Mouse (Mus musculus): ENCODE measurements around the gene Sept11.

Gene Sept11

DNA sequence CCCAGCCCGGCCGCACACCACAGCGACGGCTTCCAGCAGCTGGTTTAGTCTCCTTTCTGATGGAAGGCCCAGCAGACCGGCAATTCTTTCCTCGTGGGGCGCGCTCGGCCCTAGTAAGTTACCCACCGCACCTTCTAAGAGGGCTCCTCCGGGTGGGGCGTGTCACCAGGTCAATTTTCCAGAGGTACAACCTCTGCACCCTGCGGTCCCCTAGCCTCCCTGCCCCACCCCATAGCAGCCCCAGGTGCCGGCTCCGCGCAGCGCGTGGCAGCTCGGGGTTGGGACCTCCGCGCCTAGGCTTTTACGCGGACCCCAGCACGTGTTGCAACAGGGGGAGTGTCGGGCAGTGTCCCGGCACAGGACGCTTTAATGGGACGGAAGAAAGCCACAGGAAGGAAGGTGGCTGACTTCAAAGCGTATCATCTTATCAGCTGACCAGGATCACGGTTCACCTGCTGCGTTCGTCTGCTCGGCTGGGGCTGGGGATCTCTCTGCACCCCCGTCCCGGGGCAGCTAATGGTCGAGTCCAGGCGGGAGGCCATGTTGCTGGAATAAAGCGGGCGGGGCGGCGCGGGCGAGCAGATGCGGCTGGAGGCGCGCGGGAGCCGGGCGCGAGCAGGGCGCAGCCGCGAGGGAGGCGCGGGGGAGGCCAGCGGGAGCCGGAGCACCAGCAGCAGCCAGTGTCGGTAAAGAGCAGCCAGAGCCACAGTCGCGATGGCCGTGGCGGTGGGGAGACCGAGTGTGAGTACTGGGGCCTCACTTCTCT, at the start of gene Sept11:
TSS of gene Sept11 (plus strand) at position 581 of the 766 bp plus-strand sequence.
- peak; percentile 96 for DNase-seq

DNA sequence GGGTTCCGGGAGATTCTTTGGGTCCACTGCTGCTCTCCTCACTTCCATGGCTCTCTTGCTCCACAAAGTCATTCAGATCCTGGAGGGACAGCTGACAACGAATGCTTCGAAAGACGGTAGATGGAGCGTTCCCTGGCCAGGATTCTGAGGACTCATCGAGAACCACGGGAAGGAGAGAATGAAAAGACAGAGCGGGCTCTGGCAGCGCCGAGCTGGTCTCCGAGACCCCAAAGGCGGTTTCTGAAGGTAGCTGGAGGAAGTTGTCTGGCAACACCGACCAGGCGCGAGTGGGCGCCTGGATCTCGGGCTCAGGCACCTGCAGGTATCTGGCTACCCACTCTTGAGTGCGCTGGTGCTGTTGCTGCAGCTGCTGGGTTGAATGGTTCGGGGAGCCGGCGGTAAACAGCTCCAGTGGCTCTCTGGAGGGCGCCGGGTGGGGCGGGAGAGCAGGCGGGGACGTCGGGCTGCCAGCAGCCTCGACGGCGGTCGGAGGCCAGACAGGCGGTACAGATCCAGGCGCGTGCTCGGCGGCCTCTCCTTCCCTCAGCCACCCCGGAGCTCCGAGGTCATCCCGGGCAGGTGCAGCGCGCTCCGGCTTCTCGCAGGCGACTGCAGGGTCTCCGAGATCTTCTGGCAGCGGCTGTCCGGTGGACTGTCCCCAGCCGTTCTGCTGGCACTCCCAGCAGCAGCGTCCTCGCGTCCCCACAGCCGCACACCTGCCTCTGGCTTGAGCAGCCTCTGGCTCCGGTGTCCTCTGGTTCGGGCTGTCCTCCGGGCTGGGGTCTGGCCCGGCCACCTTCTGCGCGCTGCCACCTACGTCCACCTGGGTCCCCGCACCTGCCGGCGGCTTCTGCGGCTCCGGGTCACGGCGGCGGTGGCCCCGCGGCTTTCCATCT, 49.3 kb upstream of the Sept11 start:
- peak; percentile 56 for DNase-seq

DNA sequence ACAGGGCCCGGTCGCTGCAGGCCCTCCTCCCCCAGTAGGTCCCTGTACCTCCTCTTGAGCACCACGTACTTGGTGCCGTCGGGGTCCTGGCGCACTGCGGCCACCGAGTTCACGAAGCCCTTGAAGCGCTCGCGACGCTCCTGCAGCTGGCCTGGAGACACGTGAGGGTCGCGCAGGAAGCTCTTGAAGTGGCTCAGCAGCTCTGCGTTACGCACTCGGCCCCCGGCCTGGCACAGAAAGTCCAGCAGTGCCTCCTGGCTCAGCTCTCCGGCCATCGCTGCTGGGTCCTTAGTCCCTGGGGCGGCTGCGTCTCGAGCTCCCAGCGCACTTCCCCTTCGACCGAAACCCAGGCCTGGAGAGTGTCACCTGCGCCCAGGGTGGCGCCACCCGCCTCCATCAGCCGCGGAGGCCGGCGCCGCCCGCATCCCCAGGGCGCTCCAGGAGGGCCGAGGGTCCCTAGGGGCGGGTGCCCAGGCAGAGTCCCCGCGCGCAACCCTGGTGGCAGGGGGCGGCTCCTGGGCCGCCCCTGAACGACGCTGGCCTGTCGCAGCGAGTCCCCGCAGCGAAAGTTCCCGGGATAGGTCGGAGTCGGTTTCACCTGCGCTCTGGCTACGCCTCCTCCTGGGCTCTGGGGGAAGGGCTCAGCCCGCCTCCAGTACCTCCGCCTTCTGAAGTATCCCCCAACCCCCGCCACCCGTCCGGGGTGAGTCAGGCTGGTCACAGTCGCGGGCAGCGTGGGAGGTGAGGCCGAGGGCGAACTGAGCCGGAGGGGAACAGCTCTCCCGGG, 48.5 kb upstream of the Sept11 start, which contains the start of gene Sowahb:
TSS of gene Sowahb (minus strand) at position 439 of the 787 bp plus-strand sequence.
- peak; percentile 86 for DNase-seq

DNA sequence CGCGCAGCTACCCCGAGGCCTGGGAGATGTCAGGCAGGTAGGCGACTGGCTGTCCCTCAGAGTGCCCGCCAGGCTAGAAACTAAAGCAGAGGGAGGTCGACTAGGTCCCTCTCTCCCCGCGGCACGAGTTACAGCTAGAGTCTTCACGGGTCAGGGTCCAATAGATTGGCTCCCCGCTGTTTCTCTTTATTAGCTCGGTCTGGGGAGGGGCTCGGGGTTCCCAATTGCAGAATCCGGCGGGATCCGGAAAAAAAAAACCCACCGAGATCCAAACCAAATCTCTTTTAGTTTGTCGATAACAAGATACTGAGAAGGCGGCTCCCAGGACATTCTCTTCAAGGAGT, 47.9 kb upstream of the Sept11 start:
- DNase-seq, result no peak

DNA sequence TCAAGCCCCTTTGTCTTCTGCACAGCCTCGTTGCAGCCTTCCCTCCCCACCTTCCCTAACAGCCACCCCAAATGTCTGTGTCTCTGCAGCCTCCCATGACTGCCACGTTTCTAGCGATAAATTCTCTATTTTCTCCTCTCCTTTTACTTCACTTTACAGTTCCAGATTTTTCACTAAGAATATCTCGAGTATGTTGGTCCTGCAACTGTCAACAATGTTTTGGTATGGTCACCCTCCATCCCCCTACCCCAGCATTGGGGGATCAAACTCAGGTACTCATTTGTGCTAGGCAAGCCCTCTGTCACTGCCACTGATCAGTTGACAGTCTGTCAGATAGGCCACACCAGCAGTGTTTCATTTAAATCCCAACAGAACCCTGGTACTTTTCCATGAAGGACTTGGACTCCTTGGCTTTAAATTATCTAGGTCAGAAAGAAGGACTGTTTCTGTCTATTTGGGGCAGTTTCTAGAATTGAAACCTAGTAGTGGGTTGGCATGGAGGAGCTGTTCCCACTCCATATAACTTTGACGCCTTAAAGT, 46.9 kb upstream of the Sept11 start:
- DNase-seq, result no peak

DNA sequence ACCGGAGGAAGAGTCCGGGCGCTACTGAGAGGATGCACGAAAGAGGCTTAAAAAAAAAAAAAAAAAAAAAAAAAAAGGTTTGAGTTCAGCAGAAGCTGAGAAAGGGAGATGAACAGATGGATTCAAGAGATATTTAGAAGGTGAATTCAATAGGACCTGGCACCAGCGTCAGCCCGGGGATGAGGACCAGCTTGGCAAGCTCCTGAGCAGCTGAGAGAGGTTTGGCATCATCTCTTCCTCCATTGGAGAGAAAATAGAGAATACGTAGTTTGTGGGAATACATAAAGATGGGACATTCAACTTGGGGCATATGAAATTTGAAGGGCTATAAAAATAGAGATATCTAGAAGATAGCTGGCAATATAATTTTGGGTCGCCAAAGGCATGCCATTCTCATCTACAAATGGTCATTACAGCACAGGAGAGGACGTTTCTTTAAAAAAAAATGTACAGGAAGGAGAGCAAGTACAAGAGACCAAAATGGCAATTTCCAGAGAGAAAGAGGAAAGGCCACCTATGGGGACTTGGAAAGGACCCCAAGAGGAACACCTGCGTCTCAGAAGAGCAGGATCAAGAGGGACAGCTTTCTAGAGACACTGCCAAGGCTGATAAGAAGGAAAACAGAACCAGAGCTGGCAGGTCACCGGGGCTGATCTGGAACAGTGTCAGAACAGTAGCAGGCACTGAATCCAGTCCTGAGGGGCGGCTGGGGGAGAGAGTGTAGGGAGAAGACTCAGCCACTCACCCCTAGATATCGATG, 44.6 kb upstream of the Sept11 start:
- no peak for DNase-seq

DNA sequence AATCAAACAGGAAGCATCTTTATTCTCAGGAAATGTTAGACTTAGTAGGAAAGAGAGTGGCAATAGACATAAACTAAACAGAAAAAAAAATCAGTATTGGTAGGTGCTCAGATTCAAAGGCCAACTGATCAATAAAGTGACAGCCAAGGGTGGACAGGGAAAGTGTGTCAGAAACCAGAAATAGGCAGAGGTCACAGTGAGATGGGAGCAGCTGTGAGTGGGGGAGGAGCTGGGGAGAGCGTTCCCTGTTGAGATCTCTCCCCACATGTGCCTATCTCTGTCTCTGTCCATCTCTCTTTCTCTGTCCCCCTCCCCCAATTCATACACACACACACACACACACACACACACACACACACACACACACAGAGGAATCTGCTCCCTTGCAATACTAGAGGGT, 43.3 kb upstream of the Sept11 start:
- no peak for DNase-seq

DNA sequence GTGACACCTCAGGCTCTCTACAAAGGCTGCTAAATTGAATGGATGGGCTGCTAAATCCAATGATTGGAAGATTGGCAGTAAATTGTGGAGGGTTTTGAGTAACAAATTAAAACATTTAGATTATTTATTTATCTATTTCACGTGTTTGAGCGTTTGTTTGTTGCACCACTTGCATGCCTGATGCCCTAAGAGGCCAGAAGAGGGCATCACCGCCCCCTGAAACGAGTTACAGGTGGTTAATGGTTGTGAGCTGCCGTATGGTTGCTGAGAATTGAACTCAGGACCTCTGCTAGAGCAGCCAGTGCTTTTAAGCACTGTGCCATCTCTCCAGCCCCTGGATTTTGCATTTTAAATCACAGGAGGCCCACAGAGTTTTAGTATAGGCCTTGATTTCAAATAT, 42.2 kb upstream of the Sept11 start:
- DNase-seq, result no peak

DNA sequence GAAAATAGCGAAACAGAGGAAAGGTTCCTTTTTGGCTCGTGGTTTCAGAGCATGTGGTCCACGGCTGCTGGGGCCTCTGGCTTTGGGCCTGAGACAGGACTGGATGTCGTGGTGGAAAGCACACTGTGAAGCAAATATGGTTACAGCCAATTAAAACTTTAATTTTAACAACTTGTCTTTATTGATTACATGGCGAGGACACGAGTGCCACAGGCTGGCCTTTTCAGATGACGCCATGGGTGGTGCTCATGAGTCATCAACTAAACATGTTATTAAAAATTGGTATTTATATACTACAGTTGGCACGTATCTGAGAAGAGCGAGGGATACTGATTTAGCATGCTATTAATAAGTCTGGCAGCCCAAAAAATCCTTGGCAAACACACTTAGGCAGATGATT, 41.3 kb upstream of the Sept11 start:
- no peak for DNase-seq

DNA sequence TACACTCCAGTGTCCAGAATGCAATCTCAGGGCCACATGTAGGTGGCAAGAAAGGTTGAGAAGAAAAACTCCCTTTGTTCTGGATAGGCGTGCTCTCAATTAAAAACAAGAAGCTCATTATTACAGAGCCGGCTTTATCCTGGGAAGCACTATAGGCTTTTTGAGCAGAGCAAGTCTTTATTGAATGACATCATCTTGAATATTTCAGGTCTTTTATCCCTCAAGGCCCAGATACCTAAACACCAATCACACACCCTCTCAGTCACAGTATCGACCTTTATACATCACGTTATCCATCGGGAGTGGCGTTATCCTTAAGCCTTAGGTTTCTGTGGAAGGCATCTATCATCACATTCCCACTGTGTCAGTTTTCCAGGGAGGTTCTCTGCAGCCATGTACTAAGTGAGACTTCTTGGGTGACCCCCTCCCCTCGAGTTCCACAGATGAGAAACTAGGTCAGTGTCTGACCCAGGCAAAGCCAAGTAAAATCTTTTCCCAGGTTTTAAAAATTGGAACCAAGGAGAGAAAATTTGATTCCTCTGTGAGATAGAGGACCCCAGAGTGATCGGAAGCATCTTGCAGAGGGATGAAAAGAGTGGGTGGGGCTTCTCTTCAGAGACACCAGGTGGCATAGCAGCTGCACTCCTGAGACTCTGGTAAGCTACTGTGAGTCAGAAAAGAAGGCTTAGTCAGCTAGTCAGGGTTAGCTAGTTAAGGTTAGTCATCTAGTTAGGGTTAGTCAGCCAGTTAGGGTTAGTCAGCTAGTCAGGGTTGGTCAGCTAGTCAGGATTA, 39.4 kb upstream of the Sept11 start:
- no peak for DNase-seq

DNA sequence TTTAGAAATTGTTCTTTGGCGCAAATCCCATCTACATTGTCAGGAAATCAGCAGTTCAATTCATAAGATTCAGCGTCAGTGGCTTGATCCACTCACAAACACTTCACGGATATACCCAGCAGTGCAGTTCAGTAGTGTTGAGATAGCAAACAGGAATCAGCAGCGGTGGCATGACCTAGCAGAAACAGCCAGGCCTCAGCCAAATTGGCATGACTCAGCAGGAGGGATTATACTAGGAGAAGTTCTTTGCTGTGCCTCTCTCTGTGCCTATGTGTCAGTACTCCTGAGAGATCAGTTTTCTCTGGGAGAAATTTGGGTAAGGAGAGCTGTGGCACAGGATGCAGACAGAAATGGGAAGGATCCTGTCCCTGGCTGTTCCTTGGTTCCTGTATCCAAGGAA, 32.4 kb upstream of the Sept11 start:
- no peak for DNase-seq

DNA sequence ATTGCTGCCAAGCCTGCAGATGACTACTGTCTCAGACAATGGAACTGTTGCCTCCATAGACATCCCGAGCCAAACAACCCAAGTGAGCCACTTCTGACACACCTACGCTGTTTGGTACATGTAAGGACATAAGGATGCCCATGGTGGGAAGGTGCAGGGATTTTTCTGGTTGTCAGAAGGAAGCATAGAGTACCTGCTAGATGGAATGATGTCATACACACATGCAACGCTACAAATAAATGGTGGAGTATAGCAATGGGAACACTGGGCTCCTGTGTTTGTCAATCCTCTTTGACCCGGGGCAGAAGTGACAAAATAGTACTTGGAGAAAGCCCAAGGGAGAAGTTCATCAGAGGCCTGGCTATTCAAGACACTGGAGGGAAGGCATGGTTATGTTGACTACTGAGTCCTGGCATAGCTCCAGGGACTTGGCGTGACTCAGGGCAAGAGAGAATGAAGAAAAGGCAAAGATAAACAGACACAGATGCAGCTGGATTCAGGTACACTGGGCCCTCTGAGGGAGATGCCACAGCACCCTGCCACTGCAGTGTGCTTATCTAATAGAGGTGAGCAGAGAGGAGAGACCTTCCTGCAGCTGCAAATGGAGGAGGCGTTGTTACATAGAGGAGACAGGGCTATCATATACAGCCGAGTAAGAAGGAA, 15.4 kb upstream of the Sept11 start:
- no peak for DNase-seq

DNA sequence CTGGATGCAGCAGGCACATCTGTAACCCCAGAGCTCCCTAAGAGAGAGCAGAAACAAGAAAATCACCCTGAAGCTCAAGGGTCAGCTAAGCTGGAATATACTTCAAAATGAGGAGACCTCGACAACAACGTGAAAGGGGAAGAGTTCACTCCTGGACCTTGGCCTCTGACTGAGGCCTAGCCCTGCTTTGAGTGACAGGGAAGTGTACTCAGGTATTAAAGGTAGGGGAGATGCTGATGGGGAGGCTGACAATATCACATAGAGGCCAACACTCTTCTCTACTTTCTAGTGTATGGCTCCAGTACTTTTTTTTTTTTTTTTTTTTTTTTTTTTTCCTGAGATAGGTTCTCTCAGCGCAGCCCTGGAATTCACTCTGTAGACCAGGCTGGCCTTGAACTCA, 13.6 kb upstream of the Sept11 start:
- DNase-seq, result no peak

DNA sequence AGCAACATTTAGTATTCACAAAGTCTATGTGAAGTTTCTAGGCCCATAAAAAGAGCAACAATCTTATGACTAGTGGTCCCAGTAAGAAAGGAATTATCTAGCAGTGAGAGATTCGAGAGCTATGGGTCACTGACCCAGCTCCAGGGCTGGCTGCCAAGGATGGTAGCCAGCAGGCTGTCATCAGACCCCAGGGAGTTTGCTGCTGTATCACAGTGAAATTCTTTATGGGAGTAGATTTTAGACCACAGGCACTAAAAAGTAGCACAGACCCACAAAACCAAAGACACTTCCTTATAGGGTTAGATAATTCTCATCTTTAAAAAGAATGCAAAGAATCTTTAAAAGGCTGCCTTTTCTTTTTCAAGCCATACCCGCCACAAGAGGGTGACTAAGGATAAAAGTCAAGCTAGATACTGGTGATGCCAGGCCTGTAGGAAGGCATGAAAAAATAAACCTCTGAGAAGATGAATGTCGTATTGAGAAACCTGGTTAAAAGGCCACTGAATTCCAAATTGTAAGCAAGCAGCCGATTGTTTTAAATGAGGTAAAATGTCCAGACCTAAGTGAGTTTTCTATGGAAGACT, 8.1 kb upstream of the Sept11 start:
- peak; percentile 86 for DNase-seq

DNA sequence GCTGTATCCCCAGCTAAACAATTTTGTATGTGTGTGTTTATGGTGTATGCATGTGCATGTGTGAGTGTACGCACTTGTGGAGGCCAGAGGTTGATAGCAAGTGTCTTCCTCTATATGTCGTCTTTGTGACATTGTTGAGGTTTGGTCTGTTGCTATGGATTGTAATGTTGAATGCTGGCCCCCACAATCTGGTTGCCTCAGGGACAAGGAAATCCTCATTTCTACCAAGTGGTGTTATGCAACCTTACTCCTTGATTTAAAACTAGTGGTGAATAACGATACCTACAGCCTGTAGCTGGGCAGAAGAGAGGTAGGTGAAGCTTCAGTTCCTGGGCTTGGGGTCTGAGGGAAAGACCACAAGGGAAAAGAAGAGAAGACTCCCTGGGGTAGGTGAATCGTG, 7.3 kb upstream of the Sept11 start:
- no peak for DNase-seq

DNA sequence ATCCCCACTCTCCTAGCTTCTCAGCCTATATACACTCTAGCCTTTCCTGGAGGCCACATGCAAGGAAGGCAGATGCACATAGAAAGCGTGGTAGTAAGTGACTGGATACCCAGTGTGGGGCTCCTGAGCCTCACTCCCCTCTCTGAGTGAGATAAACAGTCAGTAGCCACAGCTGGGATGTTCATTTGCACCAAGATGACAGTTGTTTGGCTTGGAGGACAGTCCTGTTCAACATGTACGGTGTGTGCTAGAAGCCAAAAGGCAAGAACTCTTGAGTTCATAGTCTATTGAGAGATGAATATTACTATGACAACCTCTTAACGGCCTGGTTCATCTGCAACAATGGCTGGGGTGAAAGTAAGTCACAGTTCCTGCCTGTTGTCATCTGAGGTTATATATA, 2.0 kb upstream of the Sept11 start:
- DNase-seq, result no peak

DNA sequence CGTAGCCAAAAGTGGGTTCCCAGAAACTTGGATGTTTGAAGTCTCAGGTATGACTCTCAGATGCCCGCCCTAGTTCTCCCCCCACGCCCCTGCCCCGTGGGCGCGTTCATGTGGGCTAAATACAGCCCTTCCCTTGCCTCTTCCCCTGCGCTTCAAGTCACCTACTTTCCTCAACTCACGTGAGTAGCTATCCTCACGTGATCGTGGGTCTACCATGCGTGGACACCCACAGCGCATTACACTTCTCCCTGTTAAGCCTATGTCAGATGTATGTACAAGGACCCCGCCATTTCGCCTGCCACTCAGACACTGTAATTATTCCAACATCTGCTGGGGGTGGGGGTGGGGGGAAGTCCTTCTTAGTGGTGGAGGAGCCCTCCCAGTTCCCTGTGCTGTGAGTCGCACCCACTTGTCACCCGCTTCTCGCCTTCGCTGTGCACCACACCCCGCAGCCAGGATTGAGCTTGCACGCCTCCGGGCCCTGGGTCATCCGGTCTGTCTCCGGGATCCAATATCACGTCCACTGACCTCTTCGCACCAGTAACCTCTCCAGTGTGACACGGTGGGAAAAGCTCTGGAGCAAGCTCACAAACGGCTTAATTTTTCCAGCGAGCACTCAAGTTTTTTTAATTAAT, 973 bp upstream of the Sept11 start:
- DNase-seq, result peak; percentile 67

DNA sequence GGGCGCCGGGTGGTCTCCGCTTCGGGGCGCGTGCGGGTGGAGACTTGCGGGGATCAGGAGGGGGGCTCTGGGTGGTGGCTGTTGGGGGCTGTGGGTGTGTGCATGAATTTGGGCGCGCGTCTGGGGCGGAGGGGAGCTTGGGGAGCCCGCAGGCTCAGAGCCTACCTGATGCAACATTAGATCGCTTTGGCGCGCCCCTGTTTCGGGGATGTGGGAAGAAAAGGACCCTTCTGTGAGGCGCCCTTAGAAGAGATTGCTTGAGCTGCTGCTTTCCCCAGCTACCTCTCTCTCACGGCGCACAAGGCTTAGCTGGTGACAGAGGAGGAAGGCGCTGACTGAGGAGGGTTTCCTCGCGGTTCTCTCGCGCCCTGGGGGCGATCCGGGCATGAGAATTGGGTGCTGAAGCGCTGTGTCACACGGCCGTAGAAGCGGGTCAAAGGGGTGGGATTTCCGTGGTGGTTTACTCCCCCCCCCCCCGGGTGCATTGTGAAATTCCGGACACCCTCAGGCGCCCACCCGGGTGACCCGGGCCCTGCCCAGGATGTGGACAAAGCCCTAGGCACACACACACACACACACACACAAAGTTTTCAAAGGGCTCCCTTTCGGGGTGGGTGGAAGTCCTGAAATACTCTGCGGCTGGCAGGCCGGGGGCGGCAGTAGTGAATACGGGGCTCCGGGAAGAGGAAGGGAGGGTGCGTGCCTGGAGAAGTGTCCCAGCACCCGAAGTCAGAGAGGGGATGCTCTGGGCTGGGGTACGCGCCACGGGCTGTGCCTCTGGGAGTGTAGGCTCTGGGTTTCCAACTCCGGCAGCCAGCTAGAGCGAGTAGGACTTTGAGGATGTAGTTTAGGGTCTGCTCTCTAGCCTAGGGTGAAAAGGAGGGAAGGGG, 646 bp downstream of the Sept11 start:
- peak; percentile 66 for DNase-seq

DNA sequence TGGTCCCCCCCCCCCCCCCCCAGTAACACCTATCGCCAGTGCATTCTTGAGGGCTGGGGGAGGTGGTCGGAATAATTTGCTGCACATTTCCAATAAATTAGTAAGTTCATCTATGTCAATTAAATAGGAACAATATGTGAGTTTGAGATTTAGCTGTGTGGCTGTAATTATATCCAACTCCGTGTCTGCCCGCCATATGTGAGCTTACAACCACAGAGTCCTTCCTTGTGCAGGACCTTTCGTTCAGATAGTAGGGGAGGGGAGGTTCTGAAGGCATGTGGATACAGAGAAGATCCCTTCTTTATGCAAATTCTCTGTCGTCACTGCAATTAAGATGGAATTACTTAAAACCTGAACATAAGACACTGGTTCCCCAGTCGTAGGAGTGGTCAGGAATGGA, 2.1 kb downstream of the Sept11 start:
- no peak for DNase-seq

Measured in kidney, postnatal 10 days (tissue).